8 mouse cellular contexts compared by ENCODE assay signal in genomic region chr4:46689397-46690022, GRCm38 (mm10). TPM values are rescaled to one million over a fixed set of nuclear protein-coding genes. Genes with fewer than 3 reads are reported as not detected.
DNase-seq lines count a peak whose midpoint lies in the region; ATAC-seq and TF ChIP-seq lines count a peak whose summit lies in the region.

No protein-coding gene starts in this region.

- no peak overlapping the region for H3K4me3 ChIP-seq in kidney, embryonic 15.5 days (replicated peaks)
- no peak overlapping the region for H3K4me3 ChIP-seq in limb, embryonic 14.5 days (replicated peaks; ENCODE audit: low read length)

- ATAC-seq in kidney, embryonic 15.5 days (replicated peaks; ENCODE audit: low FRiP score), result peak; percentile 35
- peak; percentile 67; the same call in 1 of the 2 replicates for ATAC-seq in limb, embryonic 14.5 days (ENCODE audit: low FRiP score, low read depth)

- TF ChIP-seq POLR2A in limb, embryonic 14.5 days (IDR thresholded peaks at IDR 0.05; ENCODE audit: borderline replicate concordance, extremely low read depth, insufficient read depth, insufficient read length), result no peak

- DNase-seq in 416B (ENCODE audit: low read depth), result peak; percentile 66
- peak; percentile 73 for DNase-seq in adrenal gland, postnatal 14 days
- DNase-seq in embryo, embryonic 9.5 days (ENCODE audit: extremely low spot score), result peak; percentile 78
- DNase-seq in heart, adult 8-10 months (ENCODE audit: low spot score), result peak; percentile 63
- peak; percentile 70 for DNase-seq in limb, embryonic 14.5 days (ENCODE audit: low spot score)
- DNase-seq in natural killer cell, adult 2 months (ENCODE audit: low spot score in 2 of 2), result peak; percentile 42 to 60
- peak; percentile 62 to 86 for DNase-seq in spleen, postnatal 4 days (ENCODE audit: low spot score in 2 of 2)

- H3K36me3 ChIP-seq in kidney, embryonic 15.5 days, result no peaks in the 10 kb centered on the region
- H3K36me3 ChIP-seq in limb, embryonic 14.5 days (ENCODE audit: control insufficient read depth, insufficient read depth, low read length), result no peaks in the 10 kb centered on the region

- H3K9me3 ChIP-seq in kidney, embryonic 15.5 days (replicated peaks), result no peaks in the 10 kb centered on the region
- H3K9me3 ChIP-seq in limb, embryonic 14.5 days (ENCODE audit: control insufficient read depth, low read length), result no peaks in the 10 kb centered on the region

- no peak overlapping the region for H3K27ac ChIP-seq in kidney, embryonic 15.5 days
- H3K27ac ChIP-seq in limb, embryonic 14.5 days (replicated peaks; ENCODE audit: low read depth, low read length), result no peak overlapping the region

- H3K27me3 ChIP-seq in kidney, embryonic 15.5 days, result peaks cover 16% of the 10 kb centered on the region
- H3K27me3 ChIP-seq in limb, embryonic 14.5 days (ENCODE audit: control insufficient read depth, insufficient read depth, low read length), result no peaks in the 10 kb centered on the region

- no peak overlapping the region for H3K9ac ChIP-seq in kidney, embryonic 15.5 days
- H3K9ac ChIP-seq in limb, embryonic 14.5 days (ENCODE audit: low read depth, low read length, severe bottlenecking), result no peak overlapping the region

- H3K4me2 ChIP-seq in kidney, embryonic 15.5 days, result no peak overlapping the region
- no peak overlapping the region for H3K4me2 ChIP-seq in limb, embryonic 14.5 days (replicated peaks; ENCODE audit: low read depth, low read length, severe bottlenecking)

- 46% methylated on average over 15 of the region's 15 CpGs for WGBS in kidney, embryonic 15.5 days
- WGBS in limb, embryonic 14.5 days, result 45% methylated on average over 15 of the region's 15 CpGs

- peaks cover 16% of the 10 kb centered on the region; the same call in 1 of the 2 replicates for H3K4me1 ChIP-seq in kidney, embryonic 15.5 days
- no peaks in the 10 kb centered on the region for H3K4me1 ChIP-seq in limb, embryonic 14.5 days (ENCODE audit: control insufficient read depth, insufficient read depth, low read length)

RNA-seq across cellular contexts. Expression of gene Tbc1d2, which starts 39.5 kb away (rescaled TPM):
- total RNA-seq in adrenal gland, postnatal 14 days (2021), result 2.0 and 3.1 TPM in 2 replicates
- total RNA-seq in heart, adult 8-10 months (2022), result 1 to 10 TPM in 3 of 4 experiments, under 1 TPM in 1; 0.92 to 1.8 (median 1.3) TPM
- 2.8 and 3.0 TPM in 2 replicates for polyA plus RNA-seq in kidney, embryonic 15.5 days (2015; fragmentation: Nextera tagmentation; extraction: Ambion mirVana)
- polyA plus RNA-seq in limb, embryonic 14.5 days (2012; rRNA removed), result 2.1 and 2.3 TPM in 2 replicates
- 1.5 and 1.9 TPM in 2 replicates for polyA plus RNA-seq in limb, embryonic 14.5 days (2014; fragmentation: Nextera tagmentation; extraction: Ambion mirVana)
